Mouse (Mus musculus) thymus, postnatal 4 days (tissue): ENCODE results near the gene Tdgf1.

Source experiments
- DNase-seq: peaks from one replicate; pipeline ENCODE4 v3.0.0; 2021

The Tdgf1 gene

GRCm38 (mm10) chr9:110945926-110946325 is at the start of gene Tdgf1:
TSS of gene Tdgf1 (minus strand) at chr9:110946158.
- no peak for DNase-seq

- peak; percentile 82 for DNase-seq
These were observed 48.8 kb upstream of the Tdgf1 start for GRCm38 (mm10) chr9:110994716-110995172.

DNA sequence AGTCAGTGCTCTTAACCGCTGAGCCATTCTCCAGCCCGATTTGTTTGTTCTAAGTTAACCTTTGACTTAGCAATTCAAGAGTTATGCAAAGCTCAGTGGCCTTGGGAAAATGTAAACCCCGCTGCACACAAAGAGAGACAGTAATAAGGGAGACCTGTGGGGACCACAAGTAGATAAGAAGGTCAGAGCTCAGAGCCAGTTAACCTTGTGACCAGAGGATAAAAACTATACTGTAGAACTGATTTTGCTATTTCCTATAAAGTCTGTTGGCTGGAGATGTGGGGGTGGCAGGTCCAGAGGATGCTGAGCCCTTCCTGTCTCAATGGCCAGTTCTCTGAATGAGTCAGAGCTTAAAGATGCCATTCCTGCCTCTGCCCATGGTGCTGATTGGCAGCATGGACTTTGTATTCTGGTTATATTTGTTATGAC is 47.3 kb upstream of the Tdgf1 start:
- no peak for DNase-seq

- DNase-seq = no peak
These were observed 44.2 kb upstream of the Tdgf1 start, which contains the start of gene Rtp3 for GRCm38 (mm10) chr9:110990204-110990603. TSS of gene Rtp3 (minus strand) at chr9:110990583.

GRCm38 (mm10) chr9:110989543-110989942 is 43.6 kb upstream of the Tdgf1 start:
- no peak for DNase-seq

DNA sequence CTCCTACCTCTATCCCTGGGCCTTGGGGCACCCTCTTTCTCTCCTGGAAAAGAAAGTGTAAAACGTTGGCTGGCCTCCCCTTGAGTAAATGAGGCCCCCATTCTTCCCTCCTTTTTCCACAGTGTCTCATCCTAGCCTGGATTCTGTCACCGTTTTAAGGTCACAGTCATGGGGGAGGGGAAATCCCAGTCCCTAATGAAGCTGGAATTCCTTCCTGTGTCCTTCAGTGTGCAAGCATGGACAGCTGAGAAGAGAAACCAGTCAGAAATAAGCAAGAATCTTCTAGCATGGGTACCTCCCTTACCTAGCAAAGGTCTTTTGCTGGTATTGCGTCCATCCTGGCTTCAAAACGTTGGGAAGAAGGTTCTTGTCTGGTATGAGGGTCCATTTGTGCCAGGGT is 43.2 kb upstream of the Tdgf1 start:
- no peak for DNase-seq

DNA sequence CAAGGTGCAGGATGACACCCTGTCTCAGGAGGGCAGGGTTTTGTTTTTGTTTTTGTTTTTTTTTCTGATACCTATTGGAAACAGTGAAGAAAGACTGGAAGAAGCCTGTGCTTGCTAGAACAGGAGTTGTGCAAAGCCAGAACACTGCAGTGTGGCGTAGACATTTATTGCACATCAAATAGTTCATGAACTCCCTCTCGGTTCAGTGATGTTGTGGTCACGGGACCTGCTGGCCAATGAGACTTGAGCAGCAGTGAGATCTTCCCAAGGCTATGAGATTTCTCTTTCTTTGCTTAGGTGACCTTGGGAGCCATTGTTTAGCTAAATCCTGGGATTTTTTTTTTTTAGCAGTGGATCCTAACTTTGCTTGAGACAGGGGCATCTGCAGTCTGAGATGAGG is 42.1 kb upstream of the Tdgf1 start:
- no peak for DNase-seq

DNA sequence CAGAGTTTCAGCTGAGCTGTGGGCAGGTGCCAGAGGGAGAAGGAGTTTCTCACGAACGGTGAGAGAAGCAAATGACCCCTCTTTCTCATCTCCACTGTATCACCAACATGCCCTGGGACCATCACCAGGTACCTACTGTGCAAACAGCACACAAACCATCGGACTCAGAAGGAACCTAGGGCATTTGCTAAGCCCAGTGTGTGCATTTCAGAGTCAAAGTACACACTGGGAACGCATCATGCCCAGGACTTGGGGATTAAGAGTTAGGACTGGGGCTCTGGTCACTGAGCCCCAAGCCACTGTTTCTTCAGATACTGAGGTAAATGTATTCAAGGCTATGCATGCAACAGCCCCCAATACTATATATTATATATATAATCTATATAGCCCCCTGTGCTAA is 41.4 kb upstream of the Tdgf1 start:
- no peak for DNase-seq

GRCm38 (mm10) chr9:110985951-110986350 is 40.0 kb upstream of the Tdgf1 start:
- DNase-seq = peak; percentile 19

DNA sequence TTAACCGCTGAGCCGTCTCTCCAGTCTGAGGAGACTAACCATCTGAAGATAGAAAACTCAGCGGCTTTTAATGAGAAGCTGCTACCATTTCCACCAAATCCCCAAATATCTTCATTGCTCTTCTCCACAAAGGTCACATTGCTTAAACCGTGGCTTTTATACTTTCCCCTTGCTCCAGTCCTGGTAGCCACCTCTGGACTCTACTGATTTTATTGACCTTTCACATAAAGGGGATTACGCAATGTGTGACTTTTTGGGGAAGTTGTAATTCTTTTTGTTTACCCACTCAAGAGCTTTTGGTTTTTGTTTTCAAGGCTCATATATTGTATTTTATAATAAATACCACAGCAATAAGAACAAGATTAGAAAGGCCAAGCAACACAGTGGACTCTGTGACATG is 39.6 kb upstream of the Tdgf1 start:
- no peak for DNase-seq

DNA sequence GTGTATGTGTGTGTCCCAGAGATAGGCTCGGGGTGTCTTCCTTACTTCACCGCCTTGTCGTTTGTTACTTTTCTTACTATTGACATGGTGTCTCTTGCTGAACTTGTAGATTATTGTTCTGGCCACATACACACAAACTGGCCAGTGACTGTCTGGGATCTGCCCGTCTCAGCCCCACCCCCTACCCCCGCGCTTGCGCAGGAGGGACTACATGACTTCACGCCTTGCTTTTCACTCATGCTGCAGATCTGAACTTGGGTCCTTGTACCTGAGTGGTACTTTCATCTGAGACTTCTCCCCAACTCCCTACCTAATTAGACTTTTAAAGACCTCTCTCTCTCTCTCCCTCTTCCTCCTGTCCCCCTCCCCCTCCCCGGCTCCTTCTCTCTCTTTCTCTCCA is 38.1 kb upstream of the Tdgf1 start:
- no peak for DNase-seq

DNA sequence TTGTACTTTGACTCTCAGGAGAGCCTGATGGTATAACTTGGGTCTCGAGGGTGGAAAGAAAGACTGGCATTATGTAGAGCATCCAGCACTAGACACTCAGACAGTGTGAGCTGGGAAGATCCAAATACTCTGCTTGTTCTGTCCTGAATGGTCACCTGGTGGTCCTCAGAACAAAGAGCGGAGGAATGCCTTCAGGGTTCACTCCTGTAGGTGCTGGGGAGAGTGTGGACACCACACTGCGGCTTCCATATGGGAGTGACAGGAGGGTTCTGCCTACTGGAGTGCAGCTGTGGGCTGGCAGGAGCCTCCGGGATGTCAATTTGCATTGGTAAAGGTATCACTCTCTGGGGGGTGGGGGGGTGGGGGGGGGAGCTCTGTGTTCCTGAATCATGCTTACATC is 36.4 kb upstream of the Tdgf1 start:
- DNase-seq = no peak

DNA sequence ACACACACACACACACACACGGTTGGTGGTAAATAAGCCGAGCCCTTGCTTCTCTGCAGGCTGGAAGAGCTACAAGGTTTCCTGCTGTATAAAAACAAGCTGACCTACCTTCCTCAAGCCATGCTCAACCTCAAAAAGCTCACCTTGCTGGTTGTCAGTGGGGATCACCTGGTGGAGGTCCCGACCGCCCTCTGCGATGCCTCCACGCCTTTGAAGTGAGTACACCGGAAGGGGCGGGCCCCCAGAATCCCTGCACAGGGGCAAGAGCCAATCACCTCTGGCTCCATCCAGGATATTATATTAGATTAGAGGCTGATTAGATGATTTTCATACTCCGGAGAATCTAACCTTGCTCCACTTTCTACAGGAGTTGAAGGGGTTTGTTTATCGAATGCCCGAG is 33.5 kb upstream of the Tdgf1 start:
- no peak for DNase-seq

- DNase-seq = no peak
These were observed 19.9 kb upstream of the Tdgf1 start for GRCm38 (mm10) chr9:110965910-110966231.

DNA sequence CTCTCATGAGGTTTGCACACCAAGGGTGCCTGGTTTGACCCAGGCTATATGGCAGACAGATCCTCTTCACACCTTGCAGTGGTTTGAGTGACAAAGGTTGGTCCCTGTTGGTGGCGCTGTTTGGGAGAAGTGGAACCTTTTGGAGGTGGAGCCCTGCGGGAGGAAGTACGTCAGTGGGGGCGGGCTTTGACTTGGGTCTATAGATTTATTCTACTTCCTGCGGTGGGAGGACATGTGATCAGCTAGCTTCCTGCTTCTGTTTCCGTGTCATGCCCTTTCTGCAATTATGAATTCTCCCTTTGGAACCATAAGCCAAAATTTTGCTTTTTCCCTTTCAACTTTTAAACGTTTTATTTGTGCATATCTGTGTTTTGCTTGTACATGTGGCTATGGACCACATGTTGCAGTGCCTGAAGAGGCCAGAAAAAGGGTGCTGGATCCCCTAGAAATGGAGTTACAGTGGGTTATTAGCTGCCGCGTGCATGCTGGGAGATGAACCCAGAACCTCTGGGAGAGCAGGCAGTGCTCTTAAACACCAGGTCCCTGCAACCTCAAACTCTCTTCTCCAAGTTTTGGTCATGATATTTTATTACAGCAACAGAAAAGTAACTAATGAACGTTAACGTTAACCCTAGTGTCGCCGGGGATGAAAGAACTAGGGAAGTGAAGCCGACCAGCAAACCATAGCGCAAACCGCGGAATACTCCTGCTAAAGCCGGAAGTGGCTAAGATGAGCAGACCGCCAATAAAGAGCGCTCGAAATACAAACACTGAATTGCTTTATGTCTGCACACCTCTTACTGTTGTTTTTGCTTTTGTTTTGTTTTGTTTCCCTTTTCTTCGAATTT is 19.3 kb upstream of the Tdgf1 start:
- DNase-seq = peak; percentile 62

DNA sequence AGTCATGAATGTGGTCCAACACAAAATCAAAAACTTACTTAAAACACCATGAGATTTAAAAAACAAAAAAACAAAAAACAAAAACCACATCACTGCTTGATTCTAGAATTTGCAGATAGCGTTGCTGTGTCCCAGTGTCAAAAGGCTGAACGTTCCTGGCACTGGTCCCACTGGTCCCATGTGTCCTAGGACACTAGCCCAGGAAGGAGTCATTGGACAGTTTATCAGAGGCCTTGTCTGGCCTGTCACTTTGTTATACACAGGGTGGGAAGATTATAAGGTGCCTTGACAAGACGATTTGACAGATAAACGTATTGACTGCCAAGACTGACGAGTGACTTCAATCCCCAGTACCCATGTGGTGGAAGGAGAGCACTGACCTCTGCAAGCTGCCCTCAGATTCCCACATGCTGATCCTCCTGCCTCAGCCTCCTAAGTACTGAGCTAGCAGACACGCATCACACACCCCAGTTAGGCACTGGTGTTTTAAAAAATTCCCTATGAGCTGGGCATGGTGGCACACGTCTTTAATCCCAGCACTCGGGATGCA is 17.7 kb upstream of the Tdgf1 start:
- DNase-seq = no peak

- DNase-seq = no peak
These were observed 15.4 kb upstream of the Tdgf1 start for GRCm38 (mm10) chr9:110961386-110961785.

- DNase-seq = no peak
These were observed 14.5 kb upstream of the Tdgf1 start for GRCm38 (mm10) chr9:110960230-110961149.

DNA sequence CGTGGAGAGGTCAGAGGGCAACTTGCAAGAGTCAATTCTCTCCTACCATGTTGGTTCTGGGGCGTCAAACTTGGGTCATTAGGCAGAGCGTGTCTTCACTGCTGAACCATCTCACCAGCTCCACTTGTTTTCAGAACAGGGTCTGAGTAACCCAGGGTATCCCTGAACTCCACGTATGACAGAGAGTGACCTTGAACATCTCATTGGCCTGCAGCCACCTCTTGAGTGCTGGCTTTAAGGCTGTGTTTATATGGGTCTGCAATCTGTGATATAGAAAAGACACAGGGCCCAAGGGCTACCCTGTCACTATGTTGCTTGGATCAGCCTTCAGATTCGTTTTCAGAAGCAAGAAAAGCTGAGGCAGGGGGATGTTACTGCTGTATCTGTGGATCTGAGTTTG is 13.7 kb upstream of the Tdgf1 start:
- no peak for DNase-seq

DNA sequence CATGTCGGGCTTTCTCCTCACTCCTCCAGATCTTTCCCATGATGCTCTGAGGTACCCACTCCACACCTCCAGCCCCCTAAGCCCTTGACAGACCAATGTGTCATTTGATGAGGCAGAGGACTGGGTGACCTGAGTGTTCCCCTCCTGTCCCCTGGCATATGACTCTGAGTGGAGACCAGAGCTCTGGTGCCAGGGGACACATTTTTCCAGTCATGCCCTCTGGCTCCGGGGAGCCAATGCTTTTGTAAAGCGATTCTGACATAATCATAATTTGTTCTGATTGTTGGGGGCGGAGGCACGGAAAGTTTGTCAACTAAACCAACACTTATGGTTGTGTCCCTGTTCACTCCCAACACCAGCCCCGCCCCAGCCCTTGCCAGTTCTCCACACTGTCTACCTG is 10.0 kb upstream of the Tdgf1 start:
- DNase-seq = no peak

DNA sequence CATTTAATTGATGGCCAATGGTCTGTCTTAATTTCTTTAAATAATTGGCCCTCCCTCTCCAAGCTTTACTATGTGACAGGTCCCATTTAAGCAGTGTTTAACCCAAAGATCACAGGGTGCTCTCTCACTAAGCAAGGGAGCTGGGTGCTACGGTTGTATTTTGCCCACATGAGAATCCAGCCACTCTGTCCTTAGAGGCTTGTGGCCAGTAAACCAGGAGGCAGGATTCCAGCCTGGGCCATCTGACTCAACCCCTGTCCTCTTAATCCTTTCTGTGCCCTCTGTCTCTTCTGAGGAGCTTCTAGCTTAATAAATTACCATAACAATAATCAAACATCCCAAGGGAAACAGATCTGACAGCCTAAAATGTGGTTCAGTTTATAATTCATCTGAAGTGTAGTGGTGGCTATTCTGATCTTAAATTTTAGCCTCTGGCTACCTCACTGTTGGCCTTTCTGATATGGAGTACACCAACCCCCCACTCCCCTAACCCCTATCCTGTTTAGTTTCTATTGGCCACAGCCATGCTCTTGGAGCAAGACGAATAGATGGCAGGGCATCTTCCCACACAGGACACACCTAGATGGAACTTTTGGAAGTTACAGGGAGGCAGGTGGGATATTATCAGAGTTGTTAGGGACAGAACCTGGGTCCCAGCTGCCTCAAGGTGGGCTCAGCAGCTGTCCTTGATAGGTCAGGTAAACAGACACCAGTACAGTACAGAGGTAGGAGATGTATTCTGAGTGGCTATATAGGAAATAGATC is 8.9 kb upstream of the Tdgf1 start:
- no peak for DNase-seq

DNA sequence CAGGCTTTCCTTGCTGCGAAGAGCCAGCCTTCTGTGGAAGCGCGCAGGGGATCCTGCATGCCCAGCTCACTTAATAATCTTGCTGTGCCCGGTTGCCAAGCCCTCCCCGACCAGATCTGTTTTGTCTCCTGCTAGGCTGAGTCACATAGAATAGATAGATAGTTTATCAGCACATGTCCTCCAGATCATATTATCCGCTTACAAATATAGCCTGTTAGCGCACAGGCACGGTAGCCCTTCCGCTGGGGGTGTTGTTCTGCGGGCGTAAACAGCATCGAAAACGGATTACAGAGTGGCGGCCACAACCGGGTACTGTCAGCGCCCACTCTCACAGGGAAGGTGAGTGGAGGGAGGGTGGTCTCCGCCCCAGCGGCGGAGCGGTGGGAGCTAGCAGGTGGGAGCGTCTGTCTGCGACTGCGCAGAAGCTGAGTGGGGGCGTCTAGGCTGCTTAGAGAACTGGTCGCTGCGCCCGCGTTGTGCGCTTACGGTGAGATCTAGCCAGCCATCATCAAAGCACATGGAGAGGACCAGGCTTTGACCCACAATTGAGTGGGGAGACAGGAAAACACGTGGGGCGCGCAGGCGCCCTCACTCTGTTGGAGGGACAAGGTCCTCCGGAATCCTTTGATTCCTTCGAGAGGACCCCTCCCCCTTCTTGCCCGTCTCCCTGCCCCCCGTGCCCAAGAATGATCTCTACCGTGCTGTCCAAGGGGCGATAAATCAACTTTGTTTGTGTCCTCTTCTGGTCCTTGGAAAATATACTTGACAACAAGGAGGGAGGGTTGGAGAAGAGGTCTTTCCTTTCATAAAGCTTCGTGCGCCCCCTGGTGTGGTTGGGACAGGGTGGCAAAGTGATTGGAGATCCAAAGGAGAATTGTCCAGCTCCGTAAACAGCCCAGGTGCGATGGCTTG is 7.8 kb upstream of the Tdgf1 start:
- peak; percentile 88 for DNase-seq
